Mouse (Mus musculus) liver, embryonic 13.5 days (tissue): ENCODE measurements around the gene Slc6a16. TPM values are rescaled to one million over a fixed set of nuclear protein-coding genes. Genes with fewer than 3 reads are reported as not detected.

Experiments used
- ATAC-seq: fragments of 200-750 bp; cut with Nextera tagmentation; 2 replicates; pipeline ENCODE4 v1.8.0; 2017; ENCODE audit warnings: low read depth, mild to moderate bottlenecking, moderate number of reproducible peaks, moderate library complexity
- DNase-seq: peaks from one replicate; pipeline ENCODE4 v3.0.0; 2022
- H3K27ac ChIP-seq: fragments of 300-500 bp; sonication (generic); 2 replicates; pipeline ENCODE4 v1.5.1; 2015; ENCODE audit warnings: moderate library complexity, mild to moderate bottlenecking, inconsistent platforms
- H3K27me3 ChIP-seq: fragments of 300-500 bp; sonication (generic); 2 replicates; pipeline ENCODE4 v1.6.1; 2015; ENCODE audit warnings: mild to moderate bottlenecking, inconsistent platforms
- H3K36me3 ChIP-seq: fragments of 300-500 bp; sonication (generic); 2 replicates; pipeline ENCODE4 v1.6.1; 2015; ENCODE audit warnings: mild to moderate bottlenecking, inconsistent platforms
- H3K4me1 ChIP-seq: fragments of 300-500 bp; sonication (generic); replicated peaks from 2 replicates; pipeline ENCODE4 v1.6.1; 2015; ENCODE audit warnings: inconsistent platforms
- H3K4me2 ChIP-seq: fragments of 300-500 bp; sonication (generic); 2 replicates; pipeline ENCODE4 v1.6.1; 2015; ENCODE audit warnings: inconsistent platforms, mild to moderate bottlenecking, moderate library complexity
- H3K4me3 ChIP-seq: fragments of 300-500 bp; sonication (generic); replicated peaks from 2 replicates; pipeline ENCODE4 v1.5.1; 2015; ENCODE audit warnings: mild to moderate bottlenecking, inconsistent platforms
- H3K9ac ChIP-seq: fragments of 300-500 bp; sonication (generic); 2 replicates; pipeline ENCODE4 v1.6.1; 2015; ENCODE audit warnings: mild to moderate bottlenecking, inconsistent platforms
- H3K9me3 ChIP-seq: fragments of 300-500 bp; sonication (generic); replicated peaks from 2 replicates; pipeline ENCODE4 v1.6.1; 2016; ENCODE audit warnings: inconsistent platforms
- WGBS: fragments of 180-500 bp; shearing (Covaris S2); methylation state at CpG from one replicate; pipeline ENCODE4 v1.1.7; 2015; ENCODE audit not compliant: insufficient replicate concordance; 5-methylcytosine and 5-hydroxymethylcytosine counted together
- polyA plus RNA-seq: library from polyadenylated mRNA; unstranded; fragments of >200 nt; fragmentation: Nextera tagmentation; extraction: Ambion mirVana; gene quantifications from 2 replicates; pipeline ENCODE4 v1.2.1, GENCODE M21; 2015

Gene Slc6a16
- polyA plus RNA-seq, 1 experiment from 2014 or later, result not detected

DNA sequence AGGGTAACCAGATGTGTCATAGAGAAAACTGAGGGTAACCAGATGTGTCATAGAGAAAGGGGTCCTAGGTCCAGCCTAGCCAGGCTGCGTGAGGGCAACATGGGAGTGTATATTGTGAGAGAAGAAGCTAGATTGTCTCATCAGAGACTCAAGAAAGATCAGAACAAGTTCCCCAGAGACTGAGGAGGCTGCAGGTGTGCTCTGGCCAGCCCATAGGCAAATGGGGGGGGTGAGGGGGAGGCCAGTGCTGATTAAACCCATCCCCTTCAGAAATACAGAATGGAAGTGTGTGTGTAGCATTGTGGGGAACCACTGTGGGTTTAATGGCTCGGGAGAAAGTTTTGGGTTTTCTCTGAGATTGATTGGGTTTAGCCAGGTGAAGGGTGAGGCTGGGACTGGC is 19.2 kb upstream of the Slc6a16 start:
- Histone ChIP-seq H3K9me3 (no peaks in the 10 kb centered on the region), H3K36me3 (peaks cover 18% of the 10 kb centered on the region), H3K4me3 (no peak overlapping the region), H3K27me3 (peaks cover 7% of the 10 kb centered on the region), H3K4me2 (no peak overlapping the region), H3K9ac (no peak overlapping the region), H3K27ac (no peak overlapping the region), H3K4me1 (peaks cover 5% of the 10 kb centered on the region; the same call in 1 of the 2 replicates)
- no peak for ATAC-seq
- DNase-seq, result no peak
- 37% methylated on average over 2 of the region's 2 CpGs for WGBS

GRCm38 (mm10) chr7:45224826-45225225 is 16.1 kb upstream of the Slc6a16 start:
- no peaks in the 10 kb centered on the region for H3K27me3 ChIP-seq
- 82% methylated on average over 7 of the region's 7 CpGs for WGBS
- no peak overlapping the region for H3K4me2 ChIP-seq
- H3K9ac ChIP-seq, result no peak overlapping the region
- H3K4me3 ChIP-seq, result no peak overlapping the region
- ATAC-seq, result no peak
- H3K27ac ChIP-seq, result no peak overlapping the region
- H3K36me3 ChIP-seq, result peaks cover 33% of the 10 kb centered on the region
- DNase-seq, result no peak
- H3K4me1 ChIP-seq, result no peaks in the 10 kb centered on the region
- no peaks in the 10 kb centered on the region for H3K9me3 ChIP-seq

DNA sequence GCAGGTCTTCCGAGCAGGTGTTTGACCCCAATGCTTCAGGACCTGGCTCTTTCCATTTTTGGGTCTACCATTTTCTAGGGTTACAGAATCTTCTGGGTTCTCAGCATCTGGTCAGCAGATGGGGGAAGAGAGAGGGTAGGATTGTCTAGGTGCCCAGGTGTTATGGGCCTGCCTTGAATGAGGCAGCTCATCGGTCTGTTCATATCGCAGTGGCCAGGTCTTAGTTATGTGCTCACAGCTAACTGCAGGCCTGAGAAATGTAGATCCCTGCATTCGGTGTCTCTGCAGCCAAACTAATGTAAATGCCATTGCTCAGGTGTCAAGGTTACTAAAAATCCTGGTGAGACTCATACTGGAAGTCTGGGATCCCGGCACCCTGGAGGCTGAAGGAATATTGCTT is 14.5 kb upstream of the Slc6a16 start:
- H3K9ac ChIP-seq, result no peak overlapping the region
- no peaks in the 10 kb centered on the region for H3K9me3 ChIP-seq
- no peaks in the 10 kb centered on the region for H3K27me3 ChIP-seq
- no peak overlapping the region for H3K4me2 ChIP-seq
- H3K4me1 ChIP-seq, result no peaks in the 10 kb centered on the region
- WGBS, result 82% methylated on average over 5 of the region's 5 CpGs
- DNase-seq (no peak), ATAC-seq (no peak)
- H3K4me3 ChIP-seq, result no peak overlapping the region
- H3K27ac ChIP-seq, result no peak overlapping the region
- peaks cover 29% of the 10 kb centered on the region for H3K36me3 ChIP-seq

- WGBS, result 83% methylated on average over 18 of the region's 18 CpGs
- no peak overlapping the region for H3K27ac ChIP-seq
Measured at GRCm38 (mm10) chr7:45228548-45228947, 12.3 kb upstream of the Slc6a16 start.

GRCm38 (mm10) chr7:45229046-45229445 is 11.8 kb upstream of the Slc6a16 start:
- Histone ChIP-seq H3K27me3 (no peaks in the 10 kb centered on the region), H3K36me3 (peaks cover 19% of the 10 kb centered on the region), H3K4me1 (peaks cover 16% of the 10 kb centered on the region), H3K9ac (no peak overlapping the region), H3K27ac (no peak overlapping the region), H3K4me3 (no peak overlapping the region), H3K9me3 (no peaks in the 10 kb centered on the region), H3K4me2 (no peak overlapping the region)
- 67% methylated on average over 8 of the region's 8 CpGs for WGBS
- no peak for DNase-seq
- ATAC-seq, result no peak

More at GRCm38 (mm10) chr7:45228548-45228947, 12.3 kb upstream of the Slc6a16 start:
- Histone ChIP-seq H3K4me2 (no peak overlapping the region), H3K9me3 (no peaks in the 10 kb centered on the region), H3K9ac (no peak overlapping the region), H3K4me3 (no peak overlapping the region), H3K4me1 (peaks cover 11% of the 10 kb centered on the region), H3K27me3 (no peaks in the 10 kb centered on the region), H3K36me3 (peaks cover 22% of the 10 kb centered on the region)
- ATAC-seq (no peak), DNase-seq (no peak)

- Histone ChIP-seq H3K4me1 (peaks cover 22% of the 10 kb centered on the region), H3K9me3 (no peaks in the 10 kb centered on the region), H3K27me3 (no peaks in the 10 kb centered on the region; the same call in 1 of the 2 replicates), H3K36me3 (peaks cover 19% of the 10 kb centered on the region), H3K27ac (no peak overlapping the region), H3K4me3 (no peak overlapping the region), H3K9ac (no peak overlapping the region), H3K4me2 (no peak overlapping the region)
- 64% methylated on average over 7 of the region's 7 CpGs for whole genome bisulfite sequencing
- ATAC-seq, result no peak
- no peak for DNase-seq
Measured at GRCm38 (mm10) chr7:45229459-45230203, 11.3 kb upstream of the Slc6a16 start.

DNA sequence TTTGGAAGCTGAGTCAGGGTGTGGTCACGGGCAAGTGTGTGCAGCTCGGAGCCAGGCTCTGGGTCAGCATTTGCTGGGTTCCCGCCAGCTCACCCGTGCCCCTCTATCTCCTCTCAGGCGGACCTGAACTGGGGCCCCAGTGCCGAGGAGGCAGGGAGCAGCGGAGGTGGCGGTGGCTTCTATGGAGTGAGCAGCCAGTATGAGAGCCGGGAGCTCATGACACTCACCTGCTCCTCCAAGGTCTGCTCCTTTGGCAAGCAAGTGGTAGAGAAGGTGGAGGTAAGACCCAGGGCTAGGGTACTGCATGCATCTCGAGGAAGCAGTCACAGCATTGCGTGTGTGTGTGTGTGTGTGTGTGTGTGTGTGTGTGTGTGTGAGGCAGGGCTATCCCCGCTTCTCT is 9.7 kb upstream of the Slc6a16 start:
- H3K9me3 ChIP-seq, result no peaks in the 10 kb centered on the region
- H3K4me1 ChIP-seq, result peaks cover 37% of the 10 kb centered on the region
- no peak overlapping the region for H3K27ac ChIP-seq
- H3K9ac ChIP-seq, result no peak overlapping the region
- H3K36me3 ChIP-seq, result peaks cover 19% of the 10 kb centered on the region
- ATAC-seq (no peak), DNase-seq (no peak)
- H3K4me3 ChIP-seq, result no peak overlapping the region
- H3K4me2 ChIP-seq, result no peak overlapping the region
- whole genome bisulfite sequencing, result 62% methylated on average over 12 of the region's 12 CpGs
- no peaks in the 10 kb centered on the region; the same call in 1 of the 2 replicates for H3K27me3 ChIP-seq

- Histone ChIP-seq H3K4me1 (peaks cover 37% of the 10 kb centered on the region), H3K27me3 (no peaks in the 10 kb centered on the region; the same call in 1 of the 2 replicates), H3K9me3 (no peaks in the 10 kb centered on the region), H3K4me3 (no peak overlapping the region), H3K9ac (no peak overlapping the region), H3K36me3 (peaks cover 19% of the 10 kb centered on the region), H3K27ac (no peak overlapping the region), H3K4me2 (no peak overlapping the region)
- 81% methylated on average over 11 of the region's 11 CpGs for WGBS
- ATAC-seq (no peak), DNase-seq (no peak)
Measured at GRCm38 (mm10) chr7:45231941-45232340, 8.9 kb upstream of the Slc6a16 start.

- Histone ChIP-seq H3K36me3 (peaks cover 19% of the 10 kb centered on the region), H3K9ac (no peak overlapping the region), H3K27ac (no peak overlapping the region), H3K4me1 (peaks cover 44% of the 10 kb centered on the region), H3K4me3 (no peak overlapping the region), H3K4me2 (no peak overlapping the region), H3K27me3 (no peaks in the 10 kb centered on the region; the same call in 1 of the 2 replicates), H3K9me3 (no peaks in the 10 kb centered on the region)
- WGBS, result 53% methylated on average over 13 of the region's 13 CpGs
- ATAC-seq (no peak), DNase-seq (no peak)
Measured at GRCm38 (mm10) chr7:45232716-45233465, 8.0 kb upstream of the Slc6a16 start.

- no peak overlapping the region; the same call in 1 of the 2 replicates for H3K9ac ChIP-seq
- peak overlapping the region; percentile 46 for H3K4me2 ChIP-seq
- H3K27me3 ChIP-seq, result no peaks in the 10 kb centered on the region; the same call in none of the 2 replicates
- WGBS, result 54% methylated on average over 20 of the region's 20 CpGs
- H3K4me3 ChIP-seq, result no peak overlapping the region
- peaks cover 16% of the 10 kb centered on the region for H3K36me3 ChIP-seq
- H3K4me1 ChIP-seq, result peaks cover 53% of the 10 kb centered on the region
- H3K27ac ChIP-seq, result no peak overlapping the region
- ATAC-seq (no peak), DNase-seq (no peak)
- no peaks in the 10 kb centered on the region for H3K9me3 ChIP-seq
Measured at GRCm38 (mm10) chr7:45233580-45234332, 7.1 kb upstream of the Slc6a16 start.

DNA sequence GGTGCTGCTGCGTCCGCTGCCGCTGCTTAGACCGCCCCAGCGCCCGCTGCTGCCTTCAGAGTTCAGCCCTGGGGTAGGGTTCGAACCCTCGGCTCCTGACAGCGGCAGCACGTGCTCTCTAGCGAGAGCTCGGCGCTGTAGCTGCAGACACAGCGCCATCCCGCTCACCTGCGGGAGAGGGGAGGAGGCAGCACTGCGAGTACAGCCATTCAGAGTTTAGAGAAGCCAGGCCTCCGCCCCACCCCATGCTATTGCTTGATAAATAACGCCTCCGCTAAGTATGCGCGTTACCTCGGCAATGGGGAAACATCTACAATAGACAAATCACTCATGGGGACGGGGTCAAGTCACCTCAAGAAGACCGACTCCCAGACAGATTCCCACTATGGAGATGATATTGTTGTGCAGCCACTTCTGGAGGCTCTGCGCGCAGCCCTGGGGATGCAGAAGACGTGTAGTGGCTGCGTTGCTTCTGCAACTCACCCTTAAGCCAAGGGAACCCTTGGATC is 6.5 kb upstream of the Slc6a16 start:
- no peak for DNase-seq

More for the DNA sequence above, 6.5 kb upstream of the Slc6a16 start:
- WGBS, result 46% methylated on average over 29 of the region's 29 CpGs
- no peak for ATAC-seq
- peak overlapping the region; percentile 22 for H3K4me3 ChIP-seq
- H3K9me3 ChIP-seq, result no peaks in the 10 kb centered on the region
- H3K27me3 ChIP-seq, result no peaks in the 10 kb centered on the region; the same call in none of the 2 replicates
- peak overlapping the region; percentile 46 for H3K4me2 ChIP-seq
- H3K4me1 ChIP-seq, result peaks cover 59% of the 10 kb centered on the region
- H3K9ac ChIP-seq, result no peak overlapping the region; the same call in 1 of the 2 replicates
- H3K27ac ChIP-seq, result no peak overlapping the region
- peaks cover 9% of the 10 kb centered on the region for H3K36me3 ChIP-seq
